Mouse (Mus musculus): ENCODE measurements around the gene Eef1akmt2. TPM values are rescaled to one million over a fixed set of nuclear protein-coding genes. Genes with fewer than 3 reads are reported as not detected.

The Eef1akmt2 gene
- total RNA-seq (2021): 26.3 and 30.4 TPM in 2 replicates
- long read RNA-seq, experiment 1, transcript Eef1akmt2-201 (6 exons, 1,107 nt): major isoform, 22 of 37 reads
- long read RNA-seq, experiment 1, partial matches to known transcripts: 2 of 37 reads
- long read RNA-seq, experiment 1, other reads (novel, unspliced or antisense): 9 of 37 reads
- long read RNA-seq, experiment 2, transcript Eef1akmt2-201 (6 exons, 1,107 nt): major isoform, 21 of 39 reads
- long read RNA-seq, experiment 2, partial matches to known transcripts: 7 of 39 reads
- long read RNA-seq, experiment 2, other reads (novel, unspliced or antisense): 9 of 39 reads

DNA sequence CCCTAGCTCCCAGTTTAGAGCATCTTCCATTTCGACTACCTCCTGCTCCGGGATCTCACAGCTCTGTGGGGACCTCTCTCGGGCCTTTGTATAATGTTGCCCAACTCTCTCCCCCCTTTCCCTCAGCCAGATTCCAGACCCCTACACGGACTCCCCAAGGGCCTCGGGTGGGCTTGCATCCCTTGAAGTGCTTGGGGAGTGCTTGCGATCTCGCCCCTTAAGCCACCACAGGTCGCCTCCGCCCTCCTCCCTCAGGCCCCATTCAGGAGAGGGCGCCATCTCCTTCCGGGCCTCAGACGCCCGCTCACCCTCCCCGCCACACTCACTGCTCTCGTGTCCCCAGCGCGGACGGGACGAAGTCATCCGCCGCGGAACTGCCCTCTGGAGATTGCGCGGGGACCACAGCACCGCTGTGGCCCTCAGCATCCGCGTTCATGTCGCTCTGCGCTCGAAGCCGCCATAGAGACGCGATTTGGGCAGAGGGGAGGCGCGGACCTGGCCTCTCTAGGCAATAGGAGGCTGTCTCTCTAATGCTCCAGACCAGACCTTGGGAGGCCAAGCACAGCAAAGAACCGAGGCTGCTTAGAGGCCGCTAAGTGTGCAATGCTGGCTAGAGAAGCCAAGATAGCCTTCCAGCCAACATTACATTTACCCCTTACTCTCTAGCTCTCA, at the start of gene Eef1akmt2:
Gene Eef1akmt2, minus strand, starts transcription at position 501 of the 672 bp plus-strand sequence.
- peak; percentile 91 for DNase-seq

DNA sequence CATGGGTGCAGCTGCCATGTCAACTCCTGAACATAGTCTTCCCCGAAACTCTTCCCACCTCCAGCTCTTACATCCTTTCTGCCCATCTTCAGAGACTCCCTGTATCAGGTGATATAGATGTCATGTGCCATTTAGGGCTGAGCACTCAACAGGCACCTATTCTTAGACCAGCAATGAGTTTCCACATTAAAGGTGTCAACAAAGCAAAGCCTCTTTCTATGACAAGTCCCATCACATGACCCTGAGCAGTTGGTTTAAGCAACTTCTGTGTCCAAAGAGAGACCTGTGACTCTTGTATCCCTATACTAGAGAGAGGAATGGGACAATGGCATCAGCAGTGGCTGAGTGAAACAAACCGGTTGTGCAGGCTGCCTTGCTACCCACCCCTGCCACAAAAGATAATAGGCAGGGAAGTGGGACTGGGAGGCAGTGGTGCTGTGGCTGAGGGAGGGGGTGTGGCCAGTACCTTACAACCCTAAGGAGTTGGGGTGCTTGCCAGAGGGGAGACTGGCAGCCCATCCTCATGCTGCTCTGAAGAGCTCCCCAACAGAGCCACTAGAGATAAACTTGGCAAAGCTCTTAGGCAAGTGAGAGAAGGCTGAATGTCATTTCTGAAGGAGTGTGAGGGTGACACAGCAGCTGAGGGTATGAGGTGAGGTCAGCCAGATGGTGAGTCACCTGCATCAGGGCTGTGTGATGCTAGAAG, 48.5 kb upstream of the Eef1akmt2 start:
- peak; percentile 47 for DNase-seq

DNA sequence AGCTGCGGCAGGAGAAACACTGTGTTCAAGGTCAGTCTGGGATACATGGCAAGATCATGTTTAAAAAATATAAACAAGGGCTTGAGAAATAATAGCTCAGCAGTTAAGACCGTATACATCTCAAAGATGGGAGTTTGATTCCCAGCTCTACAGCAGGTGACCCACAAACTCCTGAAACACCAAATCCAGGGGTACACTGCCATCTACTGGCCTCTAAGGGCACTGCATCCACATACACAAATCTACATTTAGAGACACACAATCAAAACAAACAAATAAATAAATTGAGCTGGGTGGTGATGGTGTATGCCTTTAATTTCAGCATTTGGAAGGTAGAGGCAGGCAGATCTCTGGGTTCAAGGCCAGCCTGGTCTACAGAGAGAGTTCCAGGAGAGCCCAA, 45.8 kb upstream of the Eef1akmt2 start:
- peak; percentile 28 for DNase-seq

DNA sequence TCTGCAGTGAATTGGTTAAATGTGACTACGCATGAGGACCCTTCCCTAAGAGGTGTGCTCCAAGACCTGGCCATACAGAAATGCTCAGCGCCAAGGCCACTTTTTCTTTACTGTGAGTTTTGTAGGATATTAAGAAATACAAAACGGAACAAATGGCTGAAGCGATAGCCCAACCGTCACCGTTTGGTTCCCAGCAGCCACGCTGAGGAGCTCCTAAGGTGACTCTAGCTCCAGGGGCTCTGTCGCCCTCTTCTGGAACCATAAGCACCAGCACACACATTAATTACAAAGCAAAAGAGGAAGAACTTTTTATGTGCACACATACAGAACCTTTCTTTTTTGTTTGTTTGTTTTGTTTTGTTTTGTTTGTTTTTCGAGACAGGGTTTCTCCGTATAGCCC, 44.8 kb upstream of the Eef1akmt2 start:
- DNase-seq: no peak

DNA sequence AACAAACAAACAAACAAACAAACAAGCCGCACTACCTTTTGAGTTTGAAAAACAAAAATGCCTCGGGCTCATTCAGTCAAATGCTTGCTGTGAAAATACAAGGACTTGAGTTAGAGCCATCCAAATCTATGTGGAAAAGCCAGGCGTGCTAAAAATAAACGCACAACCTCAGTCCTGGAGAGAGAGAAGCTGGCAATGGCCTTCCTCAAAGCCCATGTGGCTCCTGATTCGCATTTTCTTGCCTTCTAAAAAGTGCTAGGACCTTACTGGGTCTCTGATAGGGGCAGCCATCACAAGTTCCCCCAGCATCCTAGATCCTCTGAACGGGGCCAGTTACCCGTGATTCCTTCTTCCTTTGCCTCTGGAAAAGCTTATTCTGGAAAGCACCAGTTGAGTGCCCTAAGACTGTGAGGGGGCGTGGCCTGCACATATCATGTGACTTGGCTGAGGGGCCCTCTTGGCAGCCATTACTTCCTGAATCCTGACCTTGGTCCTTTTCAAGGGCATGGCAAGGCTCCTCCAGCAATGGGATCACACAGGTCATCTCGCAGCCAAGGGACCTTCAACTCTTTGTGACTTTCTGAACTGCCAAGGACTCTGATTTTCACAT, 43.8 kb upstream of the Eef1akmt2 start:
- peak; percentile 82 for DNase-seq

DNA sequence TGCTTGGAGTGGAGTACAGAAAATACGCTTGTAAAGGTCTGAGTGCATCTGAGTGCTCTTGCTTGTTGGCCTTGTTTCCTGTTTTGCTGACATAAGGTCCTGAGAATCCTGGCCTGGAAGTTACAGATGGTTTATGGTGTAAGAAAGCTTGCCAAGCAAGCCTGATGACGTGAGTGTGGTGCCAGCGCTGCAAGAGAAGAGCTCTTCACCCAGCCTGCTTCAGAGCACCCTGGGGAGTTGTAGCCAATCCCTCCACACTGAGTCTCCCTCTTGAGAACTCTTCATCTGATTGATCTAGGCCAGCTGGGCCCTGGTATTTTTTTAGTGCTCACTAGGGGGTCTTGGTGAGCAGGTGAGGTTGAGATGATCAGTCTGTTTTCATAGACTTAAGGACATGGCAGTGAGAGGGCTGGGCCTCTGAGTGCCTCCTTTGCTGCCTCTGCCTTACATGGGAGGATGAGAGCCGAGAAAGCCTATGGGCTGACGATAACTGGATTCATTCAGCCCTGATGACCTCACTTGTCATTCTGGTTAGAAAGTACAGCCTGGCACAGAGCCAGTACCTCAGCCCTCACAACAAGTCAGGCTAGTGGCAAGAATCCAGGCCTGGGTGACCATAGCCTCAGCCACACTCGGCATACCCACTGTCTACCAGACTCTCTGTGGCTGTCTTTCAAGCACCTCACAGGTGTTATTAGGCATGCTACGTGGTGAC, 42.5 kb upstream of the Eef1akmt2 start:
- DNase-seq: peak; percentile 86

DNA sequence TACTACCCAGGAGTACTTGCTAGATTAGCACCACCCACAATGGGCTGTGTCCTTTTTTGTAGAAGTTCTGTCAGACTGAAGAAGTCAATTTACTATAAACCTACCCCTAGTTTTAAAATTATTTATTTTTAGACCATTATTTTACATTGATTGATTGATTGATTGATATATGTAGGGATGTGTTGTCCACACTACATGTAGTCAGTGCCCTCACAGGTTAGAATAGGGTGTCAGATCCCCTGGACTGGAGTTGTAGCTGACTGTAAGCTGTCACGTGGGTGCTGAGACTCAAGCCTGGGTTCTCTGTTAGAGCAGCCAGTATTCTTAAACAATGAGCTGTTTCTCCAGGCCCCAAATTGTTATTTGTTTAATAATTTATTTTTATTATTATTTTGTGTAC, 40.9 kb upstream of the Eef1akmt2 start:
- no peak for DNase-seq

DNA sequence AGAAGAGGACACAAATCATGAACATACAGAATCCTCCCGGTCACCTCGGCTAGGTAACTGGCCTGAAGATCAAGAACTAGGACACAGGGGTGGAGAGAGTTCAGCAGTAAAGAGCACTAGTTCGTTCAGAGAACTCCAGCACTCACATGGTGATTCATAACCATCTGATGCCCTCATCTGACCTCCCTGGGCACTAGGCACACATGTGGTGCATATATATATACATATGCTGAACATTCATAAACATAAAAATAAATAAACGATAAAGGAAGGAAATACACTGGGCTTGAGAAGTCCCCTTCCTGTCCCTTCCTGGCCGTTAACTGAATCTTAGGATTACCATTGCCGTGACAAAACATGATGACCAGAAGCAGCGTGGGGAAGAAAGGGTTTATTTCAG, 40.3 kb upstream of the Eef1akmt2 start:
- no peak for DNase-seq

DNA sequence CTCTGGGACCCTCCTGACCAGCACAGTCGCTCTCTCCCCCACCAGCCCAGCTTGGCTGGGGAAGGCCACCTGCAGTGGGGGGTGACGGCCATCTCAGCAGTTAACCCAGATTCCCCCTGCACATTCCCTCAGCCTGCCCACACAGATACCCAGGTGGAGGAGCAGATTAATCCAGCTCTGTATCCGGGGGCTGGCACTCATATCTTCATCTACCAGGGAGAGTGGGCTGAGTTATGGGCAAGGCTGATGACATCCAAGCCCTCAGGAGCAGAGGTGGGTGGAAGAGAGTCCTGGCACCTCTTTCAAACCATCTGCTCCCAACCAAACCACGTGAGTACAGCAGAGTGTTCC, 39.8 kb upstream of the Eef1akmt2 start:
- DNase-seq: no peak

DNA sequence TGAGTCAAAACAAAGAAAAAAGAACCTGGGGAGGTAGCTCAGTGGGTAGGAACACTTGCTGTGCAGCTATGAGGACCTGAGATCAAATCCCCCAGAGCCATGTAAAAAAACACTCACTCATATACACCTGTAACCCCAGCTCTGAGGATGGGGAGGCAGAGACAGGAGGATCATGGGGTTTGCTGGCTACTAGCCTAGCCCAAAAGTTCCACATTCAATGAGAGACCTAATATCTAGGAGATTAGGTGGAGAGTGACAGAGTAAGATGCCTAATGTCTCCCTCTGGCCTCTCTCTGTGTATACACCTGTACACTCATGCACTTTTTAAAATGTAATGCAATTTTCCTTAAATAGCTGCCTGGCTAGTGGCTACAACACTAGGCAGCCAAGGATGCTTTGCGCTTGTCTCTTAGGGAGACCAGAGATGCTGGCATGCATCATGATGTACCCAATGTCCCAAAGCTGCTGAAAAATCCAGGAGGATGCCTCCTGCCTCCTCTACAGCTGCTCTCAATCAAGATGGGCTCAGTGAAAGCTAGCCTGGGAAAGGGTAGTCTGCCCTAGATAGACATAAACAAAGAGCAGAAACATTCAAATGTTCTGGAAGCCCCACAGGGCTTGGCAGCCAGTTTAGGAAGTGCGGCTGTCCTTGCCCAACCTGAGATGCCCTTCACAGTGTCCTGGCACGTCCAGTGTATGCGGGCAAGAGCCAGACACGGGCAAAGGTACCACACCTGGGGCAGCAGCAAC, 39.3 kb upstream of the Eef1akmt2 start:
- DNase-seq: peak; percentile 28

DNA sequence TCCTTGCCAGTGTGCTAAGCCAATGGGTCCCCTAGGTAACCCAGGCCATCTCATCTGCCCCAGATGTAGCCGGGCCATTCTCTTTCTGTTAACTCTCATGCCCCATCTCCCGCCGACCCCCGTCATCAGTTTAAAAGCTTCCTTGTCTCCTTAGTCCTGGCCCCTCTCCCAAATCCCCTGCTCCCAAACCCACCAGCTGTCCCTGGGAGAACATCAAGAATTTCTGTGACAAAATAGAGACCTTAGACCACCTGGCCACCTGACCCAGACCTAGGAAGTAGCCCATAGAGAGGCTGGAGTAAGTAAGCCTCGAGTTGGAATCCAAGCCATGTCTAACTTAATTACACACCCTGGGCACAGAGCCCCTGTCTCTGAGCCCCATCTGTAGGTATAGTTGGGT, 37.7 kb upstream of the Eef1akmt2 start:
- DNase-seq: no peak

DNA sequence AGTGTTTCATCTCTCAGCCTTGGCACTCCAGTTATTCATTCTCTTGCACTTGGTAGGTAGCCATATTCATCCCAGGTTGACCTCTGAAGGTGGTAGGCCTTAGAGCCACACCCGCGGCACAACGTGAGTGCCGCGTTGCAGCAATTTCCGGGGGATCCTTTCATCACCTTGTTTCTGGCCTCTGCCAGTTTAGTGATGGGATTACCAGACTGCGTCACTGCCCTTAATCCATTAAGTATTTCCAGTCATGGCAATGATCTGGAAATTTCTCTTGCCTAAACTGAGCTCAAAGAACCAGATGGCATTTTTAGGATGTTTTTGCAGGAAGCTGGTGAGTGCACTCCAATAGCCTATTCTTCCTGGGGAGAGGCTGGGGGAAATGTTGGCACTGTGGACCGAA, 37.2 kb upstream of the Eef1akmt2 start:
- no peak for DNase-seq

DNA sequence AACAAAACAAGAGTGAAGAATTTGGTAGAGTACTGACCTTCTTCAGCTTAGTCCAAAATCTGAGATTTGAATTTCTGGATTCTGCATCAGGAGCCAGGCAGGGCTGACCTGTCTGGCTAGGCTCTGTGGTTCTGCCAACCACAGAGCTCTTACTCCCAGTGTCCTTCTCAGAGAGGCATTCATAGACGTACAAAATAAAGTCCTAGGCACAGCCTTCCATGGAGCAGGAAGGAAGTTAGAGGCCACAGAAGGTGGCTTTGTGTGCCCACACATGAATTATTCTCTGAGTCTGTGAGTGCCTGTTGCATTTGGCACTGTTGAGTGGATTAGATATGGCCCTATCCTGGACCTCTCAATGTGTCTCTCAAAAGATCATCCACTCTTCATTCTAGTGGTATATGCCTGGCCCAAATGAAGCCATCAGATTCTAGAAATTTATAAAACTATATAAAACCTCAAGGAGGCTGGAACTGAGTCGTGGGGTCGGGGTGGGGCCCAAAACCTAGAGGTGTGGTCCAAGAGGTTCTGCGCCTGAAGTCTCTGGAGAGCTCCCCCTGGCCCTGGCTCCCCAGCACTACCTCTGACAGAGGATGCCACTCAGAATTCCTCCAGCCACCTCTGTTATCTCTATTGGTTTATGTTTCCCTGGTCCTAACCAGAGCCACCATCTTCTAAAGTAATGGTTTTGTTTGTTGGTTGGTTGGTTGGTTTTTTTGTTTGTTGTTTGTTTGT, 36.2 kb upstream of the Eef1akmt2 start:
- DNase-seq: no peak

DNA sequence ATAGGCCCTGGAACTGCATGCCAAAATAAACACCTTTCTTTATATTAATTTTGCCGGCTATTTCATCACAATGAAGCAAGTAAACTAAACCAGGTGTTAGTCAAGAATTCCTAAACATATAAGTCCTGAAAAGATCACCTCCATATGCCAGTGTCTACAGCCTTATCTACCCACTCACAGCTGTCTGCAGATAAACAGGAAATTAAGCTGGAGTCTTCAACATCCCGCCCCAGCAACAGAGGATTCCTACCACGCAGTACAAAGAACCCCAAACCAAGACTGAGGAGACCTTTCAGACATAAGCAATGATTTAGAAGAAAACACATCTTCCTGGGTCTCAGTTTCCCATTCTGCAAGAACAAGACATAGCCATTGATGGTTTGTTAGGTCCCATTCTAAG, 35.6 kb upstream of the Eef1akmt2 start:
- no peak for DNase-seq

DNA sequence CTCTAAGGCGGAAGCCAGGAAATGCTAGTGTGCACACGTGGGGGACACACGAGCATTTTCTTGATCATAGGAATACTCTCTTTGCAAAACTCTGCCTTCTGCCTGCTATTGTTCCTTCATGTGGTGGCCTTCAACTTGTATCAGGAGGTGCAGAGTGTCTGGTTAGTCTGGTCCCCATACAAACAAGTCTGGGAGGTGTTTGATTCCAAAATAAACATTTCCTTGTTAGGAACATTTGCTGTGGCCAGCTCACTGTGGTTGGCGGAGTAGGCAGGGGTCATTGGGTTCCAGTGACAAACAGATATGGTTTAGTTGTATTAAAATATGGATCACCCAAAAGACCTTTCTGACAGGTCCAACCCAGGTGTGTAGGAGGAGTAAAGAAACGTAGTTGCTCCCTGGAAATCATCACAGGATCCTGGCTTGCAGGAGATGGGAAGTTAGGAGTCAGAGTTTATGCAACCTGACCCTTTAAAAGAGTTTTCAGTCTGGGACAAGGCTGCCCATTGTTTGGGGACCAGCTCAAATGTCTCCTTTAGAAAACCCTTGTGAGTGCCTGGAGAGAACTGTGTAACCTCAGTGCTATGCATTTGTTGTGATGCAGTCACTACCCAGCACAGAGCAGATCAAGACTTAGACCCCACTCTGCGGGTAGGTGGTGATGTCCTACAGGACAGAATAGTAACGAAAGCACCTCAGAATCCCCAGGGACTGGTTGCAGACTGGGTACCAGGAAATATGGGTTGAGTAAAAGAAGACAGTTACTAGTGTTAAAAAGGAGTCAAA, 34.7 kb upstream of the Eef1akmt2 start:
- DNase-seq: no peak

DNA sequence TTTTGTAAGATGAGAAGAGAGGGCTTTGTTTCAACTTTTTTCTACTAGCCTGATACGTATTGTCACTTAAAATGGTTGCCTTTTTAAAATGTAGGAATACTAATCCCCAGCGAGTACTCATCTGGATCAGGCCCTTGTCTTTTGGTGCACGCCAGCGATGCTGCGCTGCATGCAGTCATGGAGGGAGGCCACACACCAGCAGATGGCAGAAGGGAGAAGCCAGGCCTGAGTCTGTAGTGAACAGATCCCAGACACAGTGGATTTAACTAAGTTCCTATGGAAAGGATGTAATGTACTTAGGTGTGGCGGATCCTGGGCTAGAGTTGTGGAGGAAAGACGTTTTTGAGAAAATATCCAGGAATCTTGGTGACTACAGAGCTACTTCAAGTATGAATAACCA, 31.6 kb upstream of the Eef1akmt2 start:
- DNase-seq: no peak

DNA sequence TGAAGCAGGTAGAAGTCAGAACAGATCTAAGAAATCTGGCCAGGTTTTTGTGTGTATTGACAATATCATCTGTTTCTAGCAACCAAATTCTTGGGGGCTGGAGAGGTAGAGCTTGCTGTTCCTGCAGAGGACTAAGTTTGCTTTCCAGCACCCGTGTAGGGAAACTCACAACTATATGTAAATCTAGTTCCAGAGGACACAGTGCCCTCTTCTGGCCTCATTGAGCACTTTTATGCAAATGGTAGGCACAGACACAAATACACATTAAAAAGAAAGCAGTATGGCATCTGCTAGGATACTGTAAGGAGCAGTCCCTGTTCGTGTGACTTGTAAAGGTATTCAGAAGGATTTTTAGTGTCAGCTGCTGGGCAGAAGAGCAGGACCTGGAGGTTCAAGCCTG, 29.9 kb upstream of the Eef1akmt2 start:
- DNase-seq: no peak

DNA sequence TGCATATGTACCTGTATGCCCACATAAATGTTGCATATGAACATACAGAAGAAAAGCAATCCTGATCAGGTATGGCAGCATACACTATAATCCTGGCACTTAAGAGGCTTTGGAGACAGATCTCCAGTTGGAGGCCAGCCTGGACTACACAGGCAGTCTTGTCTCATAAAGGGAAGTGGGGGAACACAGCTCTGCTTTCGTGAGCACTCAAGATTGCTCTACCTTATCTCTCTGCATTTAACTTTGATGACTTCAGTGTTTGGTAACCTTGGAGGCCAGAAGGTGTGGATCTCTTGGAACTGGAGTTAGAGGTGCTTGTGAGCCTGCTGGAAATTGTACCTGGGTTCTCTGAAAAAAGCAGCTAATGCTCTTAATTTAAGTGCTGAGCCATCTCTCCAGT, 27.8 kb upstream of the Eef1akmt2 start:
- DNase-seq: no peak

DNA sequence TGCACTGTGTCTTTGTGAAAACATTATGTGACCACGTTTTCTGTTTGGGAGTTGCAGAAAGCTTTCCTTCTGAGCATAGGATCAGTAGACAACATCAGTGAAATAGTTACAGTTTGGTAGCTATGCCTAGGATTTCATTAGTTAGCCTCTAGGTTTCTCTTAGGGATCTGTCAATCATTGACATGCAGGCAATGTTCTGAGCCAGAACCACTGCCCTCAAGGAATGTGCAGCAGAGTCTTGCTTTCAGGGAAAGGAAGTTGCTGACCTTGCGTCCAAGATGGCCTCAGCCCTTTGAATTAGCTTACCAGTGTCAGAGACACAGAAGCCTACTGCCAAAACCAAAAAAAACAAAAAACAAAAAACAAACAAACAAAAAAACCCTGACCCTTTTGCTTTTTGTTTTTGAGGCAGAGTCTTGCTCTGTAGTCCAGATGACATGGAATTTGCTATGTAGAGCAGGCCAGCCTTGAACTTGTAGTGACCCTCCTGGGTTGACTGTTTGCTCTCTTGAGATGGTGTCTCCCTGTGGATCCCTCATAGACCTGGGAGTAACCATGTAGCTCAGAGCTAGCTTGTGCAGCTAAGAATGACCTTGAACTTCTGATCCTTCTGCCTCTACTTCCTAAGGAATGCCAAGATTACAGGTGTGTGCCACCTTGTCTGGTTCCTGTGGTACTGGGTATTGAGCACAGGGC, 23.1 kb upstream of the Eef1akmt2 start:
- no peak for DNase-seq

DNA sequence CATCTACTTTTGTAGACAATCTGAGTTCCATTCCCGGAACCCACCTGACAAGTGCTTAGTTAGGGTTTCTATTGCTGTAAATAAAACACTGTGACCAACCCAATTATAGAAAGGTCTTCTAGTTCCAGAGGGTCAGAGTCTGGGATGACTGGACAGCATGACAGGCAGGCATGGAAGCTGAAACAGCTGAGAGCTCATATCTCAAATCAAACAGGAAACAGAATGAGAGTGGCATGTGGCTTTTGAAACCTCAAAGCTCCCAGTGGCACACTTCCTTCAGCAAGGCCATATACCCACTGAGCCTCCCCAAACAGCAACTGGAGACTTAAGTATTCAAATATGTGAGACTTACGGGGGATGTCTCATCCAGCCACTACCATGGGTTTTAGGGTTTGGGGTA, 20.6 kb upstream of the Eef1akmt2 start:
- DNase-seq: no peak

All from adrenal gland, postnatal 14 days (tissue).